Mouse (Mus musculus) testis, adult 2 months (tissue): ENCODE data around the gene Tnnt1. TPM values are rescaled to one million over a fixed set of nuclear protein-coding genes. Genes with fewer than 3 reads are reported as not detected.

Experiments
- H3K27ac ChIP-seq: fragments of 200-500 bp; 2 replicates; pipeline ENCODE4 v1.5.1; 2012; ENCODE audit warnings: low read depth, low read length; ENCODE audit not compliant: control insufficient read depth, insufficient read depth
- H3K27me3 ChIP-seq: fragments of 200-500 bp; 2 replicates; pipeline ENCODE4 v1.6.1; 2012; ENCODE audit warnings: mild to moderate bottlenecking, low read length, moderate library complexity; ENCODE audit not compliant: control insufficient read depth, insufficient read depth
- H3K36me3 ChIP-seq: fragments of 200-500 bp; 2 replicates; pipeline ENCODE4 v1.6.1; 2012; ENCODE audit warnings: mild to moderate bottlenecking, low read length; ENCODE audit not compliant: control insufficient read depth, insufficient read depth
- H3K4me1 ChIP-seq: fragments of 200-500 bp; 2 replicates; pipeline ENCODE4 v1.6.1; 2012; ENCODE audit warnings: low read length; ENCODE audit not compliant: control insufficient read depth, insufficient read depth
- H3K4me3 ChIP-seq: fragments of 200-500 bp; 2 replicates; pipeline ENCODE4 v1.5.1; 2012; ENCODE audit warnings: low read depth, mild to moderate bottlenecking, low read length, moderate library complexity, mixed read lengths; ENCODE audit not compliant: control insufficient read depth
- CTCF ChIP-seq: fragments of 200-500 bp; IDR thresholded peaks from 2 replicates; pipeline ENCODE4 v1.5.1; 2012; ENCODE audit warnings: low read depth, mild to moderate bottlenecking, inconsistent platforms, low read length, moderate library complexity; ENCODE audit not compliant: control insufficient read depth, insufficient read depth, insufficient replicate concordance
- POLR2A ChIP-seq: fragments of 200-500 bp; IDR thresholded peaks from 2 replicates; pipeline ENCODE4 v1.6.1; 2012; ENCODE audit warnings: low read depth, mild to moderate bottlenecking, inconsistent platforms, low read length, moderate library complexity; ENCODE audit not compliant: control insufficient read depth
- polyA plus RNA-seq: library from polyadenylated mRNA; depleted of rRNA; stranded (reverse); fragments of >200 nt; gene quantifications from 2 replicates; pipeline ENCODE4 v1.2.3, GENCODE M21; 2012; rRNA removed

Tnnt1 gene
- polyA plus RNA-seq, result 0.62 and 0.77 TPM in 2 replicates

GRCm38 (mm10) chr7:4516332-4517050, at the start of gene Tnnt1:
Tnnt1 (minus strand) TSS chr7:4516382.
- Histone ChIP-seq H3K4me1 (peaks cover 20% of the 10 kb centered on the region), H3K27ac (peak within 1 kb of the TSS; percentile 21; the same call in 1 of the 2 replicates), H3K36me3 (no peaks in the 10 kb centered on the region), H3K4me3 (no peak within 1 kb of the TSS), H3K27me3 (no peaks in the 10 kb centered on the region)
- TF ChIP-seq POLR2A, result no peak
- no peak for TF ChIP-seq CTCF

- Histone ChIP-seq H3K27me3 (no peaks in the 10 kb centered on the region), H3K36me3 (no peaks in the 10 kb centered on the region), H3K4me3 (no peak overlapping the region), H3K4me1 (no peaks in the 10 kb centered on the region), H3K27ac (no peak overlapping the region)
- TF ChIP-seq CTCF (no peak), POLR2A (no peak)
Measured at GRCm38 (mm10) chr7:4562660-4563059, 46.5 kb upstream of the Tnnt1 start.

GRCm38 (mm10) chr7:4557167-4557560, 41.0 kb upstream of the Tnnt1 start:
- no peak overlapping the region for H3K27ac ChIP-seq
- TF ChIP-seq CTCF (no peak), POLR2A (no peak)
- no peaks in the 10 kb centered on the region for H3K4me1 ChIP-seq
- H3K4me3 ChIP-seq, result no peak overlapping the region
- no peaks in the 10 kb centered on the region for H3K36me3 ChIP-seq
- no peaks in the 10 kb centered on the region for H3K27me3 ChIP-seq

GRCm38 (mm10) chr7:4556256-4557166, 40.3 kb upstream of the Tnnt1 start:
- Histone ChIP-seq H3K4me3 (peak overlapping the region; percentile 32), H3K4me1 (no peaks in the 10 kb centered on the region), H3K27ac (no peak overlapping the region), H3K36me3 (no peaks in the 10 kb centered on the region), H3K27me3 (no peaks in the 10 kb centered on the region)
- no peak for TF ChIP-seq POLR2A
- peak; percentile 74; the same call in 1 of the 2 replicates for TF ChIP-seq CTCF

- H3K27me3 ChIP-seq, result no peaks in the 10 kb centered on the region
- peak within 1 kb of the TSS; percentile 32 for H3K4me3 ChIP-seq
- no peaks in the 10 kb centered on the region for H3K36me3 ChIP-seq
- no peak for TF ChIP-seq CTCF
- no peak for TF ChIP-seq POLR2A
- H3K27ac ChIP-seq, result no peak within 1 kb of the TSS
- peaks cover 25% of the 10 kb centered on the region for H3K4me1 ChIP-seq
Measured at GRCm38 (mm10) chr7:4547221-4547641, 31.0 kb upstream of the Tnnt1 start, which contains the start of gene Syt5. Syt5 (minus strand) TSS chr7:4547541.

- TF ChIP-seq CTCF (no peak), POLR2A (no peak)
- Histone ChIP-seq H3K4me1 (peaks cover 31% of the 10 kb centered on the region), H3K36me3 (no peaks in the 10 kb centered on the region), H3K4me3 (peak overlapping the region; percentile 32), H3K27me3 (no peaks in the 10 kb centered on the region), H3K27ac (no peak overlapping the region)
Measured at GRCm38 (mm10) chr7:4546591-4547131, 30.5 kb upstream of the Tnnt1 start.

- no peak for TF ChIP-seq POLR2A
- no peak for TF ChIP-seq CTCF
- Histone ChIP-seq H3K4me3 (peak overlapping the region; percentile 32), H3K36me3 (no peaks in the 10 kb centered on the region), H3K4me1 (peaks cover 33% of the 10 kb centered on the region), H3K27me3 (no peaks in the 10 kb centered on the region), H3K27ac (no peak overlapping the region)
Measured at GRCm38 (mm10) chr7:4546050-4546449, 29.9 kb upstream of the Tnnt1 start.

GRCm38 (mm10) chr7:4542013-4542412, 25.8 kb upstream of the Tnnt1 start:
- no peaks in the 10 kb centered on the region for H3K36me3 ChIP-seq
- no peaks in the 10 kb centered on the region for H3K27me3 ChIP-seq
- H3K4me1 ChIP-seq, result peaks cover 36% of the 10 kb centered on the region
- H3K4me3 ChIP-seq, result peak overlapping the region; percentile 71
- H3K27ac ChIP-seq, result 0 out of 2 replicates have a peak overlapping the region, but pooled peaks have one; percentile 10
- TF ChIP-seq POLR2A, result no peak
- TF ChIP-seq CTCF, result no peak
